Mouse (Mus musculus) forebrain, embryonic 14.5 days (tissue): Measurements from ENCODE around the gene Elfn1. TPM values are rescaled to one million over a fixed set of nuclear protein-coding genes. Genes with fewer than 3 reads are reported as not detected.

ENCODE experiments used
- ATAC-seq: fragments of 200-750 bp; cut with Nextera tagmentation; 2 replicates; pipeline ENCODE4 v1.8.0; 2017; ENCODE audit warnings: mild to moderate bottlenecking, moderate library complexity
- DNase-seq: peaks from one replicate; pipeline ENCODE4 v3.0.0-alpha.2; 2015; ENCODE audit warnings: low spot score
- H3K27ac ChIP-seq: fragments of 300-500 bp; sonication (generic); 2 replicates; pipeline ENCODE4 v1.5.1; 2014; ENCODE audit warnings: low read depth, mild to moderate bottlenecking, control low read depth, low read length, moderate library complexity
- H3K27me3 ChIP-seq: fragments of 300-500 bp; sonication (generic); replicated peaks from 2 replicates; pipeline ENCODE4 v1.6.1; 2014; ENCODE audit warnings: low read length, control low read depth, mixed read lengths; ENCODE audit not compliant: control insufficient read depth, insufficient read depth
- H3K36me3 ChIP-seq: fragments of 300-500 bp; sonication (generic); 2 replicates; pipeline ENCODE4 v1.6.1; 2014; ENCODE audit warnings: low read length, control low read depth; ENCODE audit not compliant: control insufficient read depth, insufficient read depth
- H3K4me1 ChIP-seq: fragments of 300-500 bp; sonication (generic); 2 replicates; pipeline ENCODE4 v1.6.1; 2014; ENCODE audit warnings: antibody characterized with exemption, low read length, control low read depth; ENCODE audit not compliant: control insufficient read depth, insufficient read depth
- H3K4me2 ChIP-seq: fragments of 300-500 bp; sonication (generic); 2 replicates; pipeline ENCODE4 v1.6.1; 2014; ENCODE audit warnings: mild to moderate bottlenecking, control low read depth, low read length
- H3K4me3 ChIP-seq: fragments of 300-500 bp; sonication (generic); 2 replicates; pipeline ENCODE4 v1.5.1; 2014; ENCODE audit warnings: low read depth, low read length, control low read depth
- H3K9ac ChIP-seq: fragments of 300-500 bp; sonication (generic); 2 replicates; pipeline ENCODE4 v1.6.1; 2014; ENCODE audit warnings: mild to moderate bottlenecking, low read length, control low read depth, moderate library complexity
- H3K9me3 ChIP-seq: fragments of 300-500 bp; sonication (generic); replicated peaks from 2 replicates; pipeline ENCODE4 v1.6.1; 2016; ENCODE audit warnings: low read length, control low read depth, mixed read lengths; ENCODE audit not compliant: control insufficient read depth
- WGBS: fragments of 180-500 bp; shearing (Covaris S2); extraction: QIAGEN DNeasy Blood & Tissue Kit; methylation state at CpG from one replicate; pipeline ENCODE4 v1.1.7; 2014; 5-methylcytosine and 5-hydroxymethylcytosine counted together
- polyA plus RNA-seq: library from polyadenylated mRNA; unstranded; fragments of >200 nt; fragmentation: Nextera tagmentation; extraction: Ambion mirVana; gene quantifications from 2 replicates; pipeline ENCODE4 v1.2.1, GENCODE M21; 2014

Gene Elfn1
- polyA plus RNA-seq, 1 experiment from 2014 or later = 1.7 TPM

DNA sequence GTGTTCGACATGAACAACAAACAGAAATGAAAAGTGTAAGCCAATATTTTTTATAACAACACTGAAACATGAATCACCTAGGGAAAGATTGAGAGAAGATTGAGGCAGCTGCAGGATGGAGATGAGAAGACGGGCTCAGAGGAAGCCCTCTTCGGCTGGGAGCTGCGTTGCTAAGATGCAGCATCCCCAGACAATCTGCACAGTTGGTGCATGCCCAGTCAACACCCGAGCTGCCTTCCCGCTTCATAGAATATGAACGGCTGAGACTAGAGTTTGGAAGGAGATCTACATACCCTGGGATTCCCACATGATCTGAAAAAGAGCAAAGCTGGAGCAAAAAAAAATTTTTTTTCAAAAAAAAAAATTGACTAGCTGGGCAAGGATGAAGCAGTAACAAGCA, 111.0 kb downstream of the Elfn1 start:
- H3K4me2 ChIP-seq = no peak overlapping the region
- no peak overlapping the region for H3K4me3 ChIP-seq
- H3K27me3 ChIP-seq = no peaks in the 10 kb centered on the region
- ATAC-seq = no peak
- H3K9ac ChIP-seq = no peak overlapping the region
- H3K36me3 ChIP-seq = no peaks in the 10 kb centered on the region
- DNase-seq = no peak
- 87% methylated on average over 7 of the region's 7 CpGs for WGBS
- no peaks in the 10 kb centered on the region for H3K9me3 ChIP-seq
- no peak overlapping the region for H3K27ac ChIP-seq
- peaks cover 12% of the 10 kb centered on the region for H3K4me1 ChIP-seq

DNA sequence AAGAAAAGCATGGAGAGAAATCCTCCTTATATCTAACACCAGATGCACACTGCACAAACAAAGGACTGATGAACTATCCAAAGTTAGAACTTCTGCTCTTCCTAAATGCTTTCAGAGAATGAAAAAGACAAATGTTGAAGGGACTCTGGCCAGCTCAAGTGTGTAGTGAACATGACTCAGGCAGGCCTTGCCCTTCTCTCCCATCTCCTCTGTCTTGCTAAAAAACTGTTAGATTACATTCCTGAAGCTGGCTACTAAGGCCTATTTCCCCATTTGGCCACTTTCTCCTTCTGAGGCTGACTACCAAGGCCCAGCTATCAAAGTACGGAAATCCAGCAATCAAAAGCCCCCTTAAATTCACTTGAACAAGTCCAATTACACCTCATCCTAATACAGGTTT, 111.9 kb downstream of the Elfn1 start:
- no peak overlapping the region for H3K27ac ChIP-seq
- WGBS = 92% methylated on average over 1 of the region's 1 CpGs
- no peak overlapping the region for H3K4me3 ChIP-seq
- no peak overlapping the region for H3K4me2 ChIP-seq
- H3K4me1 ChIP-seq = peaks cover 16% of the 10 kb centered on the region
- H3K9ac ChIP-seq = no peak overlapping the region
- no peaks in the 10 kb centered on the region for H3K36me3 ChIP-seq
- ATAC-seq = no peak
- DNase-seq = no peak
- H3K9me3 ChIP-seq = no peaks in the 10 kb centered on the region
- H3K27me3 ChIP-seq = no peaks in the 10 kb centered on the region

DNA sequence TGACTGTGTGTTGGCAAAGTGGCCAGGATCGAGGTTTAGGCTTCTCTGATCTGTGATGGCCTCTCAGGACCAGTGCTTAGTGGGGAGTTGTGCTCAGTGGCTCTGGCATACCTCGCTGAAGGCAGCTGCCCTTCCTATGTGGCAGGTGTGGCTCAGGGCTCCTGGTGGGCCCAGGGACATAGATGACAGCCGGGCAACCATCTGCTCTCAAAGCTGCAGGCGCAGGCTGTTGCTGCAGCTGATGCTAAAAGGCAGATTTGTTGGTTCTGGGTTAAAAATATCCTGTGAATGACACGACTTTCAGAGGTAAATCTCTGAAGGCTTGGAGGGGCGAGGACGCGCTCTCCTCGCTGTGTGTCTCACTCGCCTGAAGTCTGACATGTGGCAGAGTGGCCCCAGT, 114.0 kb downstream of the Elfn1 start:
- no peak overlapping the region for H3K9ac ChIP-seq
- H3K36me3 ChIP-seq = no peaks in the 10 kb centered on the region
- H3K27me3 ChIP-seq = no peaks in the 10 kb centered on the region
- peak; percentile 58 for DNase-seq
- H3K4me3 ChIP-seq = no peak overlapping the region
- H3K4me2 ChIP-seq = no peak overlapping the region
- H3K9me3 ChIP-seq = no peaks in the 10 kb centered on the region
- peaks cover 16% of the 10 kb centered on the region for H3K4me1 ChIP-seq
- 72% methylated on average over 10 of the region's 10 CpGs for WGBS
- ATAC-seq = peak; percentile 35; the same call in 1 of the 2 replicates
- peak overlapping the region; percentile 53; the same call in 1 of the 2 replicates for H3K27ac ChIP-seq

DNA sequence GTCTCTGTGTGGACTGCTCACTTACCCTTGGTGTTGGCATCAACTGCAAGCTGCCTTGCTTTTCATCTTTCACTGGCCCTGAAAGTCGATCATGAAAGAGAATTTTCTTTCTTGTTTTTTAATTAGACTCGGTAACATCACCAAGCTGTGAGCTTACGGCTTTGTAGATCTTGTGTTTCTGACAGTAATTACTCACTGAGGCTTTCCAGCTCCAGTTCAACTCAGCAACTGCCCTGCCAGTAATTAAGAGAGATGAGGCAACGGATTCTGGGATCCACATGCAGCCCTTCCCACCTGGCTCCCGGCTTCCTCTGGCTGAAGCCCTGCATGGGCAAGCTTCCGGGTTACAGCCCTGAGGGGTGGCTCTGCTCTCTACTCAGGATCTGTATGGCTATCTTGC, 115.1 kb downstream of the Elfn1 start:
- no peak for ATAC-seq
- no peak overlapping the region for H3K4me2 ChIP-seq
- no peak for DNase-seq
- H3K4me3 ChIP-seq = no peak overlapping the region
- WGBS = 44% methylated on average over 6 of the region's 6 CpGs
- no peak overlapping the region for H3K9ac ChIP-seq
- no peaks in the 10 kb centered on the region for H3K27me3 ChIP-seq
- no peaks in the 10 kb centered on the region for H3K9me3 ChIP-seq
- no peaks in the 10 kb centered on the region for H3K36me3 ChIP-seq
- peaks cover 16% of the 10 kb centered on the region for H3K4me1 ChIP-seq
- no peak overlapping the region for H3K27ac ChIP-seq

DNA sequence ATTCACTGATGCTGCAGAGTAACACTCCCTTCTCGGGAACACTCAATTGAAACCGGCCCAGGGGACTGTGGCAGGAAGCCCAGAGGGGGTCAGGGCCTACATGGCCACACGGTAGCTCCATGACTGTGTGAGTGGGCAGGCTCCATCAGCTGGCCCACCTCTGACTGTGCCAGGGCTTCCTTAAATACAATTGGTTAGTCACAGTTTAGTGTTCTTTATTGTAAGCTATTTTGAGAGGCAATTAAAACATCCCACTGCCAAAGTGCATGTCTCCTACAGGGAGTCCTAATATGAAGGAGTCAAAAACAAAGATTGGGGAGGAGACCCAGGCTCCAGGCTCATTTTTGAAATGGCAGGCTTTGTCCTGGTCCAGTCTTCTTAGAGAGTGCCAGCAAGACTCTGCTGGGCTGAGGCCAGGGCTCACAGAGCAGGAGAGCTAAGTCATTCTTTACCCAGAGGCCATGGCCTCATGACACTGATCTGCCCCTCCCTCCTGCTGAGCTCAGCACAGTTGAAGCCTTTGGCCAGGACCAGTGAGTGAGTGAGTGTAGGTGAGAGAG, 116.3 kb downstream of the Elfn1 start:
- Histone ChIP-seq H3K4me2 (no peak overlapping the region), H3K4me1 (peaks cover 16% of the 10 kb centered on the region), H3K27ac (peak overlapping the region; percentile 15; the same call in 1 of the 2 replicates), H3K27me3 (no peaks in the 10 kb centered on the region), H3K36me3 (no peaks in the 10 kb centered on the region), H3K4me3 (no peak overlapping the region), H3K9ac (no peak overlapping the region), H3K9me3 (no peaks in the 10 kb centered on the region)
- 13% methylated on average over 3 of the region's 3 CpGs for WGBS
- peak; percentile 63; the same call in 1 of the 2 replicates for ATAC-seq
- DNase-seq = peak; percentile 58

Other genes starting within 250 kb of the Elfn1 start
- gene Micall2, start 171.6 kb upstream of the Elfn1 start, polyA plus RNA-seq = 3.4 and 4.8 TPM in 2 replicates
- 31.8 and 33.2 TPM in 2 replicates for gene Ints1, start 132.3 kb upstream of the Elfn1 start, polyA plus RNA-seq
- 7.5 and 11.7 TPM in 2 replicates for gene Mafk, start 116.4 kb upstream of the Elfn1 start, polyA plus RNA-seq
- not detected in 2 replicates for gene Tmem184a, start 88.0 kb upstream of the Elfn1 start, polyA plus RNA-seq
- not detected in 2 replicates for gene Gm26938, start 81.5 kb upstream of the Elfn1 start, polyA plus RNA-seq
- 86.4 and 86.7 TPM in 2 replicates for gene Psmg3, start 81.1 kb upstream of the Elfn1 start, polyA plus RNA-seq